Mouse (Mus musculus) lung, adult 2 months (tissue): ENCODE measurements around the gene Ybx2.

ENCODE experiments used
- CTCF ChIP-seq: fragments of 200-500 bp; IDR thresholded peaks from 2 replicates; pipeline ENCODE4 v1.5.1; 2011; ENCODE audit warnings: mild to moderate bottlenecking, low read length, control low read depth; ENCODE audit not compliant: insufficient read depth
- POLR2A ChIP-seq: fragments of 200-500 bp; IDR thresholded peaks from 2 replicates; pipeline ENCODE4 v1.6.1; 2011; ENCODE audit warnings: low read depth, mild to moderate bottlenecking, control low read depth, low read length, borderline replicate concordance; ENCODE audit errors: extremely low read depth

DNA sequence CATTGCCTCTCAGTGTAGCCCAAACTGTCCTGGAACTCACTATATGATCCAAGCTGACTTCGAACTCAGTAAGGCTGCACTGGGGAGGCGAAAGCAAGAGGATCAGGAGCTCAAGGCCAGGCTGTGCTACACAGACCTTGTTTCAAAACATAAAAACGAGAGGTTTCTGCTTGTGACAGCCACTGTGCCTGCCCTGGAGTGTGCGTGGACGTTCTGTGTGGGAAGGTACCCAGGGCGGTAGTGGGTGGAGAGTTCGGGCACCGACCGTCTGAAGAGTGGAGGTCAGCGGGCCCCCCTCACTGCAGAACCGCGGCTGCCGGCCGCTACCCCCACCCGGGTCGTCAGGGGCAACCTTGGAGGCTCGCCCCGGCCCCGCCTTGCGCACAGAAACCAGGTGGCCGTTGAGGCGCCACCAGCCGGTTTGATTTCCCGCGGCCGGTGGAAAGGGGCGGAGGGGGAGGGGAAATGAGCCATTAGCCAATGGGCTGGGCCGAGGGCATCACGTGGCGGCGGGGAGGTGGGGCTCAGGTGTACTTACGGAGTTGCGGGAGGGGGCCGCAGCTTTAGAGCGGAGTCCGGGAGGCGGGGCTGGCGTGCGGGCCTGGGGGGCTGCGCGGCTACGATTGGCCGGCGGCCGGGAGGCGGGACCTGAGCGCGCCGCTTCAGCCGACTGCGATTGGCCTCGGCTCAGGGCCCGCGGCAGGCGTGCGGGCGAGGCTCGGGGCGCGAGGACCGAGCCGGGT lies at the start of gene Ybx2:
- TF ChIP-seq CTCF (no peak), POLR2A (no peak)
